Mouse (Mus musculus): ENCODE data around the gene Prelp. TPM values are rescaled to one million over a fixed set of nuclear protein-coding genes. Genes with fewer than 3 reads are reported as not detected.

Prelp gene
- polyA plus RNA-seq, 1 experiment from 2014 or later = 3.3 TPM

DNA sequence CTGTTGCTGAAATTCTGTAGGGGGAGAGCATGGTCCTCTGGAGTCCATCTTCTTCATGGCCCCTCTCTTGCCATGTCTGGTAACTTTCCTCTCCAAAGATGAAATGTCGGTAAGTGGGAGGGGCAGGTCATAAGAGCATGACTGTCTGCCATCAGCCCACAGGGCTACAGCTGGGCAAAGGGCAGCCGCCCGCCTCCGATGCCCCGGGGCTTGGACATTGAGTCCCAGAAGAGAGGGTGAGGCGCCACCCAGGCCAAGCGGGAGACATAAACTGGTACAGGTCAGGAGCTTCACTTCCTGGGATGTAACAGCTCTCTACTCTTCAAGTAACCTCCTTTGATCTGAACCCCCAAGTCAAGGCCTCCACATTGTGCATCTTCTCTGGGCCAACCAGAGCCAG is 44.3 kb downstream of the Prelp start:
- Histone ChIP-seq H3K36me3 (ENCODE audit: control insufficient read depth, insufficient read depth) (no peaks in the 10 kb centered on the region), H3K9me3 (ENCODE audit: control insufficient read depth) (no peaks in the 10 kb centered on the region), H3K27ac (ENCODE audit: low read depth, low read length) (no peak overlapping the region), H3K9ac (ENCODE audit: low read depth, low read length) (no peak overlapping the region), H3K27me3 (replicated peaks; ENCODE audit: control insufficient read depth, insufficient read depth, low read length) (no peaks in the 10 kb centered on the region), H3K4me3 (ENCODE audit: low read depth, low read length) (no peak overlapping the region), H3K4me2 (replicated peaks; ENCODE audit: low read depth) (no peak overlapping the region), H3K4me1 (replicated peaks; ENCODE audit: control insufficient read depth, insufficient read depth, low read length) (peaks cover under 1% of the 10 kb centered on the region)
- no peak for TF ChIP-seq CTCF (IDR thresholded peaks at IDR 0.05; ENCODE audit: low read depth)
- peak; percentile 86 for ATAC-seq
- 46% methylated on average over 7 of the region's 7 CpGs for WGBS

DNA sequence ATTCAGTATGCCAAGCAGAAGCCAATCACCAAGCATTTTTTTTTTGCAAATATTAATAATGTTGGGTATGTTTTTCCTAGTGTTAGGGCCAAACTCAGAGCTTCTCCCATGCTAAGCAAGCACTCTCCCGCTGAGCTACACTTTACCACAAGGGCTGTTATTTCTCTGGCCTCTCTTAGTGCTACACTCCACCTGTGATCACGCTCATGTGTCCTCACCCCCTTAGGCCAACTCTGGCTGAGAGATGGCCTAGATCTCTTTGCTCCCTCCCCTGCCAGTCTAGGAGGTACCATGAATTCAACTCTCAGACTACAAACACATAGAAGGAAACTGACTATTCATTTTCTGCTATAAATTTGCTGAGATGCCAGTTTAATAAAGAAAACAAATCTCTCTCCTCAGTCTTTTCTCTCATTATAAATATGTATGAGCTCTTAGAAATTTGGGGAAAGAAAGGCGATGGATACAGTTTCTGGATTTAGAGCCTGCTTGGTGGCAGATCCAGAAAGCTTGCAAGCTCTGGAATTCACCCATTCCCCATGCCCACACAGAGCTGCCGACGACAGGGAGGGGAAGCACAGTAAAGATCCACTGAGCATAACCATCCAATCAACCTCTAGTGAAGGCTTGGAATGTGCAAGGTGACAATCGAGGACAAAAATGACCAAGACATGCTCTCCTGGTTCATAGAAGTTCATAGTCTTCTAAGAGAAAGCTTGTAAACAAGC is 48.0 kb downstream of the Prelp start:
- H3K4me2 ChIP-seq (replicated peaks; ENCODE audit: low read depth) = no peak overlapping the region
- 88% methylated on average over 6 of the region's 6 CpGs for WGBS
- no peak for ATAC-seq
- TF ChIP-seq CTCF (IDR thresholded peaks at IDR 0.05; ENCODE audit: low read depth) = no peak
- no peaks in the 10 kb centered on the region for H3K27me3 ChIP-seq (replicated peaks; ENCODE audit: control insufficient read depth, insufficient read depth, low read length)
- H3K27ac ChIP-seq (ENCODE audit: low read depth, low read length) = no peak overlapping the region
- no peaks in the 10 kb centered on the region for H3K4me1 ChIP-seq (replicated peaks; ENCODE audit: control insufficient read depth, insufficient read depth, low read length)
- no peaks in the 10 kb centered on the region for H3K9me3 ChIP-seq (ENCODE audit: control insufficient read depth)
- H3K4me3 ChIP-seq (ENCODE audit: low read depth, low read length) = no peak overlapping the region
- H3K9ac ChIP-seq (ENCODE audit: low read depth, low read length) = no peak overlapping the region
- H3K36me3 ChIP-seq (ENCODE audit: control insufficient read depth, insufficient read depth) = no peaks in the 10 kb centered on the region

DNA sequence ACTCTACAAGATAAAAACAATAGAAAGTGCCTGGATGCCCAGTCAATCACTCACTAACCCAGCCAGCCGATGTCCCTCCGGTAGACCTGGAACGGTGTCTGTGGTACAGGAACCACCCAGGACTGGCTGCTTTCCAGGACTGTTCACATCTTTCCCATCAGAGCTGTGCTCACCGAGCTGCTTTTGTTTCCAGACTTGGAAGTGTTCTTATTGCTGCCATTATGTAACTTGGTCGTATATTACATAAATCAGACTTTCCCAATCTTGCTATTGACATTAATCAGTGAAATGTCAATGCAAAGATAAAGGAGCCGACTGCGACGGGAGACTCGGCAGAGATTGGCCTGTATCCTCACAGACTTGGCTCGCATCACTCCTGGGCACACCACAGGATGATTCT is 50.0 kb downstream of the Prelp start:
- ATAC-seq = no peak
- Histone ChIP-seq H3K27me3 (replicated peaks; ENCODE audit: control insufficient read depth, insufficient read depth, low read length) (no peaks in the 10 kb centered on the region), H3K36me3 (ENCODE audit: control insufficient read depth, insufficient read depth) (no peaks in the 10 kb centered on the region), H3K4me1 (replicated peaks; ENCODE audit: control insufficient read depth, insufficient read depth, low read length) (no peaks in the 10 kb centered on the region), H3K4me3 (ENCODE audit: low read depth, low read length) (no peak overlapping the region), H3K4me2 (replicated peaks; ENCODE audit: low read depth) (no peak overlapping the region), H3K27ac (ENCODE audit: low read depth, low read length) (no peak overlapping the region), H3K9me3 (ENCODE audit: control insufficient read depth) (no peaks in the 10 kb centered on the region), H3K9ac (ENCODE audit: low read depth, low read length) (no peak overlapping the region)
- no peak for TF ChIP-seq CTCF (IDR thresholded peaks at IDR 0.05; ENCODE audit: low read depth)
- 63% methylated on average over 10 of the region's 10 CpGs for WGBS

DNA sequence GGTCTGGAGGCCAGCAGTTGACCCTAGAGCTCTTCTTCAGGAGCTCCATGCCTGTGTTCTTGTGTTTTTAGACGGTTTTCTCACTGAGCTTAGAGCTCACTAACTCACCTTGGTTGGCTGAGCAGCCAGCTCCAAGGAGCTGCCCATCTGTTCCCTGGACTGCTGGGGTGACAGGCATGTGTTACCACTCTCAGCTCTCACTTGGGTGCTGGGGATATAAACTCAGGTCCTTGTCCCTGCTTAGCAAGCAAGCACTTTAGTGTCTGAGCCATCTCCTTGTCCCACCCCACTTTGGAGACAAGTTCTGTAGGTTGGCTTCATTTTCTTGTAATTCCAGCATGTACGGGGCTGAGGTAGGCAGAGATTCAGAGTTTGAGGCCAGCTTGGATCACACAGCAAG is 52.0 kb downstream of the Prelp start:
- WGBS = 72% methylated on average over 2 of the region's 2 CpGs
- Histone ChIP-seq H3K4me1 (replicated peaks; ENCODE audit: control insufficient read depth, insufficient read depth, low read length) (no peaks in the 10 kb centered on the region), H3K9ac (ENCODE audit: low read depth, low read length) (no peak overlapping the region), H3K9me3 (ENCODE audit: control insufficient read depth) (no peaks in the 10 kb centered on the region), H3K4me2 (replicated peaks; ENCODE audit: low read depth) (no peak overlapping the region), H3K27ac (ENCODE audit: low read depth, low read length) (no peak overlapping the region), H3K36me3 (ENCODE audit: control insufficient read depth, insufficient read depth) (no peaks in the 10 kb centered on the region), H3K27me3 (replicated peaks; ENCODE audit: control insufficient read depth, insufficient read depth, low read length) (no peaks in the 10 kb centered on the region), H3K4me3 (ENCODE audit: low read depth, low read length) (no peak overlapping the region)
- no peak for ATAC-seq
- no peak for TF ChIP-seq CTCF (IDR thresholded peaks at IDR 0.05; ENCODE audit: low read depth)

DNA sequence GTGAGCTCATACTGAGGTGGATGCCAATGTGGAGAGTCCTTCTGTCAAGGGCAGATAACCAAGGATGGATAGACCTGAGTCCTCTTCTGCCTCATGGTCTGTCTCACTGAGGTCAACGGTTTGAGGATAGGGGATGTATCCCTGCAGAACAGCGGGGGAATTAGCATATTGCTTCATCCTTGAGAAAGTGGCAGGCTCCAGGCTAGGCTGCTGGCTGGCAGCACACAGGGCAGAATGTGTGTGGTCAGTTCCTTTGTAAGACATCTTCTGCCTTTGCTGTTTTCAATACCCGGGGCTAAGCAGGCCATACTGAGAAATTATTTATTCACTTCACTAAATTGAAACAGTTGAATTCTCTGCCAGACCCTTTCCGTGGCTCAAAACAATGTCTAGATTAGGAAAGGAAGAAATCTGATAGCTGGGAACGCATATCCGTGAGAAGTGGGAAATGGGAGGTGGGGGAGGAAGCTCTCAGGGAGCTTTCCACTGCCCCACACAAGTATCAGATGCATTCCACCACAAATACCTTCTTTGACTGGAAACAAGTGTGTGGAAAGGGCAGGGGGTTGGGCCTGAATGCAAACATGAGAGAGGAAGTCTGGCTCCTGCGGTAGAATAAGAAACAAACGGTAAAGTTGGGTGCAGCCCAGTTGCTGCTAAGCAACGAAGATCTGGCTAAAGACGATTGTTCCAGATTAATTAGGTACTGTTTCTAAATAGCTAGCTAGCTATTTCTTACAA is 57.8 kb downstream of the Prelp start:
- no peak for TF ChIP-seq CTCF (IDR thresholded peaks at IDR 0.05; ENCODE audit: low read depth)
- Histone ChIP-seq H3K36me3 (ENCODE audit: control insufficient read depth, insufficient read depth) (no peaks in the 10 kb centered on the region), H3K4me1 (replicated peaks; ENCODE audit: control insufficient read depth, insufficient read depth, low read length) (no peaks in the 10 kb centered on the region; the same call in 1 of the 2 replicates), H3K27me3 (replicated peaks; ENCODE audit: control insufficient read depth, insufficient read depth, low read length) (no peaks in the 10 kb centered on the region), H3K9me3 (ENCODE audit: control insufficient read depth) (no peaks in the 10 kb centered on the region), H3K9ac (ENCODE audit: low read depth, low read length) (no peak overlapping the region), H3K4me3 (ENCODE audit: low read depth, low read length) (no peak overlapping the region), H3K4me2 (replicated peaks; ENCODE audit: low read depth) (no peak overlapping the region; the same call in 1 of the 2 replicates), H3K27ac (ENCODE audit: low read depth, low read length) (peak overlapping the region; percentile 5; the same call in 1 of the 2 replicates)
- no peak for ATAC-seq
- WGBS = 18% methylated on average over 10 of the region's 10 CpGs

DNA sequence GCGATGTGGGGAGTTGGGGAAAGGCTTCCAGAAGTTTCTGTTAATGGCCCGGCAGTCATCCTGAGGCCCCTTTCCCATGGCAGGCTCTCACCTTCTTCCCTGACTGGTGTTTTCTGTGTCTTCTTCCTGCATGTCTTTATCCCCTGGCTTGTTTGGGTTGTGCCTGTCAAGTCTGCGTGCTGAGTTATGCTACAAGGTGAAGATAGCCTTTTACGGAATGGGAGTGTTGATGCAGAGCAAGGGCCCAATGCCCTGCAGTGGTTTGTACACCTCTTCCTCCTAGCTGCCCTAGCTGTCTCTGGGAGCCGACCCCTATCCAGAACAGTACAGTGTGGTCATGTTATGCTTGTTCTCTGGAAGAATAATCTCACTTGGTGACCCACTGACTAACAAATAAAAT is 60.2 kb downstream of the Prelp start:
- Histone ChIP-seq H3K4me1 (replicated peaks; ENCODE audit: control insufficient read depth, insufficient read depth, low read length) (no peaks in the 10 kb centered on the region; the same call in 1 of the 2 replicates), H3K36me3 (ENCODE audit: control insufficient read depth, insufficient read depth) (no peaks in the 10 kb centered on the region), H3K27ac (ENCODE audit: low read depth, low read length) (no peak overlapping the region), H3K9ac (ENCODE audit: low read depth, low read length) (no peak overlapping the region), H3K9me3 (ENCODE audit: control insufficient read depth) (no peaks in the 10 kb centered on the region), H3K27me3 (replicated peaks; ENCODE audit: control insufficient read depth, insufficient read depth, low read length) (0 out of 2 replicates have a peak, but pooled peaks cover 2% of the 10 kb centered on the region), H3K4me2 (replicated peaks; ENCODE audit: low read depth) (no peak overlapping the region), H3K4me3 (ENCODE audit: low read depth, low read length) (no peak overlapping the region)
- TF ChIP-seq CTCF (IDR thresholded peaks at IDR 0.05; ENCODE audit: low read depth) = no peak
- 71% methylated on average over 5 of the region's 5 CpGs for WGBS
- ATAC-seq = no peak

Other genes with a start within 250 kb of the Prelp start
- gene Lax1, start 231.3 kb downstream of the Prelp start, polyA plus RNA-seq (2015; fragmentation: Nextera tagmentation; extraction: Ambion mirVana) = 0.38 and 0.47 TPM in 2 replicates
- gene Atp2b4, start 120.4 kb downstream of the Prelp start, polyA plus RNA-seq (2015; fragmentation: Nextera tagmentation; extraction: Ambion mirVana) = 9.8 and 11.8 TPM in 2 replicates
- 0.82 and 0.94 TPM in 2 replicates for gene Optc, start 13.4 kb downstream of the Prelp start, polyA plus RNA-seq (2015; fragmentation: Nextera tagmentation; extraction: Ambion mirVana)
- 2.2 and 2.4 TPM in 2 replicates for gene Fmod, start 115.8 kb upstream of the Prelp start, polyA plus RNA-seq (2015; fragmentation: Nextera tagmentation; extraction: Ambion mirVana)
- 30.0 and 32.6 TPM in 2 replicates for gene Btg2, start 157.7 kb upstream of the Prelp start, polyA plus RNA-seq (2015; fragmentation: Nextera tagmentation; extraction: Ambion mirVana)
- gene Chit1, start 189.8 kb upstream of the Prelp start, polyA plus RNA-seq (2015; fragmentation: Nextera tagmentation; extraction: Ambion mirVana) = 0.25 TPM in 1 of 2 replicates, not detected in the other

All from intestine, postnatal 0 days (tissue).